Mouse (Mus musculus): Measurements from ENCODE around the gene Slc17a8.
"Not testable (repeated sequence)": the region's sequence is repeated elsewhere in the genome, so short reads cannot be mapped to it uniquely, and the experiment has no call there.

Gene Slc17a8

GRCm38 (mm10) chr10:89589877-89590276 is 31.2 kb downstream of the Slc17a8 start:
- DNase-seq (ENCODE audit: low spot score) = no peak

- no peak for DNase-seq (ENCODE audit: low spot score)
Observed at GRCm38 (mm10) chr10:89588708-89589107, 32.3 kb downstream of the Slc17a8 start.

GRCm38 (mm10) chr10:89584709-89585108 is 36.3 kb downstream of the Slc17a8 start:
- no peak for DNase-seq (ENCODE audit: low spot score)

- no peak for DNase-seq (ENCODE audit: low spot score)
Observed at GRCm38 (mm10) chr10:89578801-89579200, 42.3 kb downstream of the Slc17a8 start.

- no peak for DNase-seq (ENCODE audit: low spot score)
Observed at GRCm38 (mm10) chr10:89577666-89578065, 43.4 kb downstream of the Slc17a8 start.

- no peak for DNase-seq (ENCODE audit: low spot score)
Observed at GRCm38 (mm10) chr10:89573421-89573820, 47.6 kb downstream of the Slc17a8 start.

- no peak for DNase-seq (ENCODE audit: low spot score)
Observed at GRCm38 (mm10) chr10:89572946-89573345, 48.1 kb downstream of the Slc17a8 start.

- DNase-seq (ENCODE audit: low spot score) = no peak
Observed at GRCm38 (mm10) chr10:89567391-89567790, 53.7 kb downstream of the Slc17a8 start.

GRCm38 (mm10) chr10:89565301-89566022 is 55.6 kb downstream of the Slc17a8 start:
- no peak for DNase-seq (ENCODE audit: low spot score)

- DNase-seq (ENCODE audit: low spot score) = no peak
Observed at GRCm38 (mm10) chr10:89562113-89562512, 58.9 kb downstream of the Slc17a8 start.

- DNase-seq (ENCODE audit: low spot score) = no peak
Observed at GRCm38 (mm10) chr10:89559351-89559750, 61.7 kb downstream of the Slc17a8 start.

- DNase-seq (ENCODE audit: low spot score) = not testable (repeated sequence)
Observed at GRCm38 (mm10) chr10:89554885-89555284, 66.2 kb downstream of the Slc17a8 start.

- not testable (repeated sequence) for DNase-seq (ENCODE audit: low spot score)
Observed at GRCm38 (mm10) chr10:89553855-89554254, 67.2 kb downstream of the Slc17a8 start.

GRCm38 (mm10) chr10:89553015-89553414 is 68.0 kb downstream of the Slc17a8 start:
- DNase-seq (ENCODE audit: low spot score) = no peak

- DNase-seq (ENCODE audit: low spot score) = no peak
Observed at GRCm38 (mm10) chr10:89551657-89552056, 69.4 kb downstream of the Slc17a8 start.

- no peak for DNase-seq (ENCODE audit: low spot score)
Observed at GRCm38 (mm10) chr10:89548028-89548427, 73.0 kb downstream of the Slc17a8 start.

GRCm38 (mm10) chr10:89546989-89547388 is 74.1 kb downstream of the Slc17a8 start:
- DNase-seq (ENCODE audit: low spot score) = no peak

- DNase-seq (ENCODE audit: low spot score) = no peak
Observed at GRCm38 (mm10) chr10:89543867-89544266, 77.2 kb downstream of the Slc17a8 start.

GRCm38 (mm10) chr10:89542321-89542720 is 78.7 kb downstream of the Slc17a8 start:
- no peak for DNase-seq (ENCODE audit: low spot score)

GRCm38 (mm10) chr10:89532929-89533727 is 87.9 kb downstream of the Slc17a8 start, which contains the start of gene Nr1h4:
Gene Nr1h4, minus strand, starts transcription at chr10:89533585.
- no peak for DNase-seq (ENCODE audit: low spot score)

- no peak for DNase-seq (ENCODE audit: low spot score)
Observed at GRCm38 (mm10) chr10:89532451-89532850, 88.6 kb downstream of the Slc17a8 start.

GRCm38 (mm10) chr10:89531976-89532375 is 89.1 kb downstream of the Slc17a8 start:
- DNase-seq (ENCODE audit: low spot score) = no peak

- no peak for DNase-seq (ENCODE audit: low spot score)
Observed at GRCm38 (mm10) chr10:89531194-89531634, 89.8 kb downstream of the Slc17a8 start.

All from retina, embryonic 14.5 days (tissue).